Mouse (Mus musculus) myocyte (in vitro differentiated cells): ENCODE data around the gene Abhd12b. TPM values are rescaled to one million over a fixed set of nuclear protein-coding genes. Genes with fewer than 3 reads are reported as not detected.

Source experiments
- H3K27me3 ChIP-seq: one replicate; pipeline ENCODE4 v1.6.1; 2011; ENCODE audit not compliant: control insufficient read depth, insufficient read depth, insufficient read length
- H3K36me3 ChIP-seq: one replicate; pipeline ENCODE4 v1.6.1; 2011; ENCODE audit not compliant: control insufficient read depth, insufficient read depth
- H3K4me2 ChIP-seq: one replicate; pipeline ENCODE4 v1.6.1; 2011; ENCODE audit warnings: low read depth, control low read depth
- H3K4me3 ChIP-seq: one replicate; pipeline ENCODE4 v1.5.1; 2011; ENCODE audit warnings: mild to moderate bottlenecking, control low read depth, moderate library complexity
- H3K79me2 ChIP-seq: one replicate; pipeline ENCODE4 v1.6.1; 2011; ENCODE audit not compliant: control insufficient read depth, insufficient read depth
- H3ac ChIP-seq: one replicate; pipeline ENCODE4 v1.6.1; 2011; ENCODE audit not compliant: control insufficient read depth, insufficient read length
- CEBPB ChIP-seq: IDR thresholded peaks from 2 replicates; pipeline ENCODE4 v1.6.1; 2011; ENCODE audit warnings: mild to moderate bottlenecking, moderate library complexity; ENCODE audit not compliant: poor library complexity, insufficient read depth, severe bottlenecking
- E2F4 ChIP-seq: IDR thresholded peaks from one replicate; pipeline ENCODE4 v1.6.1; 2011; ENCODE audit warnings: mild to moderate bottlenecking, control low read depth, moderate library complexity; ENCODE audit not compliant: insufficient read depth
- MAX ChIP-seq: IDR thresholded peaks from one replicate; pipeline ENCODE4 v1.6.1; 2011; ENCODE audit warnings: low read depth, mild to moderate bottlenecking, control low read depth
- MYOD1 ChIP-seq, 3 experiments: IDR thresholded peaks; one replicate each; pipeline ENCODE4 v1.6.1; 2011; ENCODE audit warnings: control low read depth in 2 of 3, low read depth in 2 of 3, mild to moderate bottlenecking in 2 of 3, moderate library complexity in 1 of 3; ENCODE audit not compliant: insufficient read length in 2 of 3, control insufficient read depth in 1 of 3
- MYOG ChIP-seq, 3 experiments: IDR thresholded peaks; one replicate each; pipeline ENCODE4 v1.6.1; 2011; ENCODE audit warnings: control low read depth in 2 of 3, low read depth in 2 of 3, mild to moderate bottlenecking in 2 of 3; ENCODE audit not compliant: insufficient read length in 2 of 3, control insufficient read depth in 1 of 3, insufficient read depth in 1 of 3
- POLR2A ChIP-seq: IDR thresholded peaks from one replicate; pipeline ENCODE4 v1.6.1; 2011; ENCODE audit warnings: low read depth, mild to moderate bottlenecking, control low read depth, moderate library complexity; ENCODE audit not compliant: insufficient read length
- POLR2AphosphoS2 ChIP-seq: IDR thresholded peaks from one replicate; pipeline ENCODE4 v1.6.1; 2011; ENCODE audit warnings: low read depth, control low read depth; ENCODE audit not compliant: insufficient read length
- REST ChIP-seq: IDR thresholded peaks from one replicate; pipeline ENCODE4 v1.6.1; 2011; ENCODE audit warnings: mild to moderate bottlenecking, control low read depth, moderate library complexity; ENCODE audit not compliant: insufficient read depth, insufficient read length
- SRF ChIP-seq: IDR thresholded peaks from one replicate; pipeline ENCODE4 v1.6.1; 2011; ENCODE audit warnings: low read depth; ENCODE audit not compliant: control insufficient read depth, insufficient read length
- TCF12 ChIP-seq: IDR thresholded peaks from one replicate; pipeline ENCODE4 v1.6.1; 2011; ENCODE audit warnings: mild to moderate bottlenecking, control low read depth; ENCODE audit not compliant: poor library complexity, insufficient read depth, severe bottlenecking
- TCF3 ChIP-seq: IDR thresholded peaks from one replicate; pipeline ENCODE4 v1.6.1; 2011; ENCODE audit warnings: low read depth, control low read depth; ENCODE audit not compliant: insufficient read length
- USF1 ChIP-seq: IDR thresholded peaks from one replicate; pipeline ENCODE4 v1.6.1; 2011; ENCODE audit warnings: low read depth, mild to moderate bottlenecking, control low read depth, moderate library complexity
- polyA plus RNA-seq: library from polyadenylated mRNA; unstranded; fragments of >200 nt; fragmentation: generic; extraction: Trizol; gene quantifications from one replicate; pipeline ENCODE4 v1.2.1, GENCODE M21; 2012; ENCODE audit warnings: missing spikeins

Abhd12b gene
- polyA plus RNA-seq, 1 experiment: not detected

DNA sequence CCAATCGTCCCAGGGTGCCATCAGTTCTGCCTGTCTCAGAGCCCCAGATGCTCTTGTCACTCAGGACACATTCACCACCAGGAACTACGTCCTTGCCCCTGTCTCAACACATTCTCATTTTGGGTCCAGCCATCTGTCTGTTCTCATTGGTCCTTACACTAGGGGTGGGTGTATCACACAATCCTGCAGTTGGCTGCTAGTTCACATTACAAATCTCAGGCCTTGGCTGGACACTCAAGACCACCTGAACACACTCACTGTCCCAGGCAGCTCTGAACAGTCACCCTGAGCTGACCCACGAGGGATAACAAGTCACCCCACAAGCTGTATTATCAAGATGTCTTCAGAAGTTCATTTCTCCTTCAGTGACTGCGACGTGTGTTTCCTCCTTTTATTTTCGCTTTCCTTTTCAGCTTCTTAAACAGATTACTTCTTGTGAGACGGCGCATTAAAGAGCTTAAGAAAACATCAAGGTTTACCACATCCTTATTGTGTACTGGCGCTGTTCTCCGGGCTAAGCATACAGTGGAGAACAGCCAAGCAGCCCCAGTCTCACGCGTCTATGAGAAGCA is 17.7 kb upstream of the Abhd12b start:
- Histone ChIP-seq H3ac (no peak overlapping the region), H3K4me2 (peak overlapping the region; percentile 62), H3K4me3 (peak overlapping the region; percentile 4), H3K79me2 (no peaks in the 10 kb centered on the region), H3K27me3 (no peaks in the 10 kb centered on the region), H3K36me3 (no peaks in the 10 kb centered on the region)
- TF ChIP-seq POLR2AphosphoS2: no peak
- peak in 2 of 3 experiments; percentile 88 to 93 for TF ChIP-seq MYOD1 (IDR thresholded peaks at IDR 0.05; ENCODE audit: control insufficient read depth in 1 of 3, insufficient read length in 2 of 3, low read depth in 2 of 3)
- TF ChIP-seq TCF3: no peak
- TF ChIP-seq POLR2A: no peak
- no peak for TF ChIP-seq E2F4
- TF ChIP-seq SRF: no peak

DNA sequence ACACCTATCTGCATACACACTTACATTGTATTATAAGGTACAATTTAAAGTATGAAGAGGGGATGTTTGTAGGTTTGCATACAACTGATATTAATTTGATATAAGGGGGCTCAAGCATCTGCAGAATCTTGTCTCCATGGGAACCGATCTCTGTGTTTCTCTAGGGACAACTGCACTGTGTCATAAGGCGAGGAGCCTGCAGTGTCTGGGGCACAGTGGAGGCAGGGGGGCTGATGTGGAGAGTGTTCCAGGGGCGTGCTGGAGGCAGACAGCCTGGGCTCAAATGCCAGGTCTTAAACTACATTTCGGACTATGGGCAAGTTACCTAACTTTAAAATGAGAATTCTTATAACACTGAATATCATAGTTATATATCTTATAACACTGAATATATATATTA is 16.8 kb upstream of the Abhd12b start:
- no peak overlapping the region for H3ac ChIP-seq
- no peaks in the 10 kb centered on the region for H3K27me3 ChIP-seq
- H3K79me2 ChIP-seq: no peaks in the 10 kb centered on the region
- no peak overlapping the region for H3K4me2 ChIP-seq
- TF ChIP-seq CEBPB: no peak
- no peak for TF ChIP-seq USF1
- TF ChIP-seq MYOD1 (IDR thresholded peaks at IDR 0.05; ENCODE audit: control insufficient read depth in 1 of 3, insufficient read length in 2 of 3, low read depth in 2 of 3): no peak
- no peak for TF ChIP-seq POLR2A
- no peak for TF ChIP-seq REST
- TF ChIP-seq MYOG (IDR thresholded peaks at IDR 0.05; ENCODE audit: control insufficient read depth in 1 of 3, insufficient read depth in 1 of 3, insufficient read length in 2 of 3, low read depth in 2 of 3): no peak
- no peak for TF ChIP-seq MAX
- TF ChIP-seq TCF12: no peak
- TF ChIP-seq E2F4: no peak
- no peak for TF ChIP-seq TCF3
- TF ChIP-seq POLR2AphosphoS2: no peak
- no peak for TF ChIP-seq SRF
- H3K36me3 ChIP-seq: no peaks in the 10 kb centered on the region
- peak overlapping the region; percentile 4 for H3K4me3 ChIP-seq

DNA sequence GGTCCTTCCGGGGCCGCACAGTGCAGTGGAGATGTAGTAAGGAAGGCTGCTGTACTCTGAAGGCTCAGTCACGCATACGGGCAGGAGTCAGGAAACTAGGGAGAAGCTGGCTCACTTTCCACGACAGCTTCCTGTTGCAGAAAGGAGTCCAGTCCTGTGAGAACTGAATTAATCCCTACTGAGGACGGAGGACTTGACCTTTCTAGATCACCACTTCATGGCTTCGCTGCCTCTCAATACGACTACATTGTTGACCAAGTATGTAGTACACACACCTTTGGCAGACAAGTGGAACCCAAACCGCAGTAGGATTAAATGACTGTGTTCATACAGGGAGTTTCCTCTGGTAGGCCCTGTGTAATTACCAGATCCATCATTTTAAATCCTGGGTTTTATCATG is 16.3 kb upstream of the Abhd12b start:
- H3K27me3 ChIP-seq: no peaks in the 10 kb centered on the region
- no peak overlapping the region for H3K4me2 ChIP-seq
- TF ChIP-seq MYOD1 (IDR thresholded peaks at IDR 0.05; ENCODE audit: control insufficient read depth in 1 of 3, insufficient read length in 2 of 3, low read depth in 2 of 3) (no peak), MAX (no peak), CEBPB (no peak), POLR2AphosphoS2 (no peak), E2F4 (no peak), TCF12 (no peak), USF1 (no peak), POLR2A (no peak), SRF (no peak), MYOG (IDR thresholded peaks at IDR 0.05; ENCODE audit: control insufficient read depth in 1 of 3, insufficient read depth in 1 of 3, insufficient read length in 2 of 3, low read depth in 2 of 3) (no peak), REST (no peak), TCF3 (no peak)
- H3K36me3 ChIP-seq: no peaks in the 10 kb centered on the region
- no peak overlapping the region for H3ac ChIP-seq
- no peaks in the 10 kb centered on the region for H3K79me2 ChIP-seq
- H3K4me3 ChIP-seq: no peak overlapping the region

DNA sequence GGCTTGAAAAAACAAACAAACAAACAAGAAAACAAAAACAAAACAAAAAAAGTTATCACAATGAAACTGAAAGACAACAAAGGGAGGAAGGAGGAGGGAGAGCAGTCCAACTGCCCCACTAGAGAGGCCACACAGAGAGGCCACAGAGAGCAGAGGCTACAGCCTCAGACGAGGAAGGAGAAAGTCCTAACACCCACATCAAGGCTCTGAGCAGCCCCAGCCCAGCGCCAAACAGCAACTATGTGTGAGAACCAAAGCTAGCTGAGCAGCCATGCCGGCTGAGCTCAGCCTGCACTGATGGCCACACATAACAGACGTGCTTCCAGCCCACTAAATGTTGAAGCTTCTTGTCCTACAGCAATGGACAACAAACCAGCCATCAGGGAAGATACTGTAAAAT is 14.1 kb upstream of the Abhd12b start:
- Histone ChIP-seq H3K4me3 (no peak overlapping the region), H3K79me2 (no peaks in the 10 kb centered on the region), H3K36me3 (no peaks in the 10 kb centered on the region), H3K27me3 (no peaks in the 10 kb centered on the region), H3ac (no peak overlapping the region), H3K4me2 (no peak overlapping the region)
- TF ChIP-seq MAX: no peak
- TF ChIP-seq E2F4: no peak
- TF ChIP-seq CEBPB: no peak
- TF ChIP-seq TCF3: no peak
- TF ChIP-seq REST: no peak
- TF ChIP-seq TCF12: no peak
- TF ChIP-seq MYOD1 (IDR thresholded peaks at IDR 0.05; ENCODE audit: control insufficient read depth in 1 of 3, insufficient read length in 2 of 3, low read depth in 2 of 3): no peak
- no peak for TF ChIP-seq POLR2AphosphoS2
- no peak for TF ChIP-seq POLR2A
- TF ChIP-seq SRF: no peak
- no peak for TF ChIP-seq MYOG (IDR thresholded peaks at IDR 0.05; ENCODE audit: control insufficient read depth in 1 of 3, insufficient read depth in 1 of 3, insufficient read length in 2 of 3, low read depth in 2 of 3)
- no peak for TF ChIP-seq USF1

DNA sequence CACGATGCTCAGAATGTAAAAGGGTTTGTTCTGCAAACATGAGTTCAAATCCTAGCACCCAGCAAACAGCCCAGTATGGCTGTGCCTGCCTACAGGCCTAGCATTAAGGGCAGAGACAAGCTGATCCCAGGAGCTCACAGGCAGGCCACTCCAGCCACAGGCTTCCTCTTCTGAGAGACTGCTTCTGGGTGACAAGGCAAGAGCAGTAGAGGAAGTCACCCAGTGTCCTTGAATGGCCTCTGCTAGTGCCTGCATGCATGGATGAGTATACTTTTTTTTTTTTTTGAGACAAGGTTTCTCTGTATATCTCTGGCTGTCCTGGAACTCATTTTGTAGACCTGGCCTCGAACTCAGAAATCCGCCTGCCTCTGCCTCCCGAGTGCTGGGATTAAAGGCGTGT is 13.4 kb upstream of the Abhd12b start:
- no peaks in the 10 kb centered on the region for H3K36me3 ChIP-seq
- H3K4me2 ChIP-seq: no peak overlapping the region
- no peak for TF ChIP-seq MAX
- no peak for TF ChIP-seq SRF
- TF ChIP-seq REST: no peak
- TF ChIP-seq CEBPB: no peak
- no peak for TF ChIP-seq POLR2A
- no peak overlapping the region for H3K4me3 ChIP-seq
- H3K27me3 ChIP-seq: no peaks in the 10 kb centered on the region
- H3K79me2 ChIP-seq: no peaks in the 10 kb centered on the region
- no peak overlapping the region for H3ac ChIP-seq
